Comparison of ENCODE assay signal across 8 mouse cellular contexts in the genomic region with DNA sequence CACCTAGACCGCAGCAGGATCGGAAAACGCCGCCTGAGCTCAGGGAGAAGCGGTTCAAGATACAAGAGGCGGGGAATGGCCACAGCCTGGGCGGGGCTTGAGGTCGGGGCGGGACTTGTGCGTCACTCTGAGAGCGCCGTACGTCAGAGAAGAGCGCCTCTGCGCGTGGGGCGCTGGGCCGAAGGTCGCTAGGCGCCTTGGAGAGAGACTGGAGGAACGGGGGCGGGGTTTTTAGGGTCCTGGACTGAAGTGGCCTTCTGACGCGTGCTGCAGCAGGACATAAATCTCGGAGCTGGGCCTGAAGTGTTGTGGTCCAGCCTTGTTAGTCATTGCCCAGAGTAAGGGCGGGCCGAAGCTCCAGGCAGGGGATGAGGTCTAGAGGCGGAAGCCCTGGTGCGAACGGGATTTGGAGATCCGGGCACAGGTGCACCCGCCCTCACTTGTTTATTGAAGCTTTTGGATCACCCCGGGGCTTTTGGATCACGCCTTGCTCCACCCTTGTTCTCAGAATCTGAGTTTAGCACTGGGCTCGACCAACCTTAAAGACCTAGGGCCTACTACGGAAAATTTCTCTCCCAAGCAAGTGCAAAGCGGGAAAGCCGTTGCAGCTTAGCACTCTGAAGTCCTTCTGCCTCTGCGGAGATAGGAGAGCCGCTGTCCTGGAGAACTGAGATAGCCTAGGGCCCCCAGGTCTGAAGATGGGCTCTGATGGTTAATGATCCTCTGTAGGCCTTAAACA. TPM values are rescaled to one million over a fixed set of nuclear protein-coding genes. Genes with fewer than 3 reads are reported as not detected.
DNase-seq lines count a peak whose midpoint lies in the region; ATAC-seq and TF ChIP-seq lines count a peak whose summit lies in the region.

A gene (minus strand): TSS at position 93 of the 739 bp plus-strand sequence.

- H3K9me3 ChIP-seq in forebrain, embryonic 14.5 days (replicated peaks; ENCODE audit: control insufficient read depth, low read length), result no peaks in the 10 kb centered on the region
- no peaks in the 10 kb centered on the region for H3K9me3 ChIP-seq in liver, embryonic 16.5 days (replicated peaks; ENCODE audit: control insufficient read depth, low read length)
- H3K9me3 ChIP-seq in neural tube, embryonic 12.5 days, result no peaks in the 10 kb centered on the region
- no peaks in the 10 kb centered on the region for H3K9me3 ChIP-seq in stomach, postnatal 0 days (ENCODE audit: control insufficient read depth, low read length)

- ATAC-seq in forebrain, embryonic 14.5 days, result peak; percentile 99
- peak; percentile 95 for ATAC-seq in liver, embryonic 16.5 days (ENCODE audit: low read depth)
- peak; percentile 98 for ATAC-seq in neural tube, embryonic 12.5 days (ENCODE audit: low FRiP score, low read depth)
- peak; percentile 97 for ATAC-seq in stomach, postnatal 0 days (ENCODE audit: low FRiP score, low TSS enrichment)

- DNase-seq in ES-CJ7 (ENCODE audit: low read depth, low spot score), result peak; percentile 95
- peak; percentile 91 for DNase-seq in cerebellum, adult 11-12 months
- peak; percentile 95 for DNase-seq in forebrain, embryonic 14.5 days (ENCODE audit: low spot score)
- peak; percentile 93 to 98 for DNase-seq in heart, postnatal 14 days
- peak; percentile 69 for DNase-seq in large intestine, adult 2 months (ENCODE audit: low read depth, low spot score)
- DNase-seq in stomach, postnatal 0 days (ENCODE audit: low spot score), result peak; percentile 97

- 1% methylated on average over 40 of the region's 40 CpGs for WGBS in forebrain, embryonic 14.5 days
- WGBS in large intestine, adult 2 months, result under 1% methylated on average over 40 of the region's 40 CpGs
- WGBS in liver, embryonic 16.5 days (ENCODE audit: insufficient replicate concordance), result 1% methylated on average over 40 of the region's 40 CpGs
- WGBS in neural tube, embryonic 12.5 days, result 2% methylated on average over 40 of the region's 40 CpGs
- WGBS in stomach, postnatal 0 days, result 1% methylated on average over 40 of the region's 40 CpGs

- H3K4me2 ChIP-seq in forebrain, embryonic 14.5 days (ENCODE audit: low read length), result peak within 1 kb of the TSS; percentile 85
- H3K4me2 ChIP-seq in liver, embryonic 16.5 days (ENCODE audit: low read depth, low read length), result peak within 1 kb of the TSS; percentile 94
- peak within 1 kb of the TSS; percentile 91 for H3K4me2 ChIP-seq in neural tube, embryonic 12.5 days (replicated peaks)
- H3K4me2 ChIP-seq in stomach, postnatal 0 days (replicated peaks; ENCODE audit: low read depth), result peak within 1 kb of the TSS; percentile 87

- intact Hi-C loops in heart, postnatal 14 days (cut with DNase I), result no loop called here

- peak within 1 kb of the TSS; percentile 63; the same call in 1 of the 2 replicates for H3K27ac ChIP-seq in forebrain, embryonic 14.5 days (ENCODE audit: low read depth, low read length)
- H3K27ac ChIP-seq in liver, embryonic 16.5 days (ENCODE audit: low read length), result peak within 1 kb of the TSS; percentile 80
- H3K27ac ChIP-seq in neural tube, embryonic 12.5 days, result peak within 1 kb of the TSS; percentile 16
- H3K27ac ChIP-seq in stomach, postnatal 0 days (replicated peaks), result peak within 1 kb of the TSS; percentile 91

- peak within 1 kb of the TSS; percentile 81 for H3K4me3 ChIP-seq in forebrain, embryonic 14.5 days (ENCODE audit: low read depth, low read length)
- peak within 1 kb of the TSS; percentile 81 for H3K4me3 ChIP-seq in liver, embryonic 16.5 days (ENCODE audit: low read depth, low read length)
- H3K4me3 ChIP-seq in neural tube, embryonic 12.5 days, result peak within 1 kb of the TSS; percentile 74
- peak within 1 kb of the TSS; percentile 73 for H3K4me3 ChIP-seq in stomach, postnatal 0 days (ENCODE audit: low read depth, low read length)

- H3K36me3 ChIP-seq in forebrain, embryonic 14.5 days (ENCODE audit: control insufficient read depth, insufficient read depth, low read length), result no peaks in the 10 kb centered on the region
- no peaks in the 10 kb centered on the region for H3K36me3 ChIP-seq in liver, embryonic 16.5 days (ENCODE audit: control insufficient read depth, insufficient read depth)
- no peaks in the 10 kb centered on the region for H3K36me3 ChIP-seq in neural tube, embryonic 12.5 days
- no peaks in the 10 kb centered on the region for H3K36me3 ChIP-seq in stomach, postnatal 0 days (ENCODE audit: control insufficient read depth, insufficient read depth, low read length)

- peaks cover 9% of the 10 kb centered on the region; the same call in 1 of the 2 replicates for H3K4me1 ChIP-seq in forebrain, embryonic 14.5 days (ENCODE audit: control insufficient read depth, insufficient read depth, low read length)
- peaks cover 15% of the 10 kb centered on the region for H3K4me1 ChIP-seq in liver, embryonic 16.5 days (ENCODE audit: control insufficient read depth, low read depth, low read length)
- peaks cover 11% of the 10 kb centered on the region; the same call in 1 of the 2 replicates for H3K4me1 ChIP-seq in neural tube, embryonic 12.5 days
- no peaks in the 10 kb centered on the region for H3K4me1 ChIP-seq in stomach, postnatal 0 days (replicated peaks; ENCODE audit: control insufficient read depth, insufficient read depth)

- peak within 1 kb of the TSS; percentile 81 for H3K9ac ChIP-seq in forebrain, embryonic 14.5 days (ENCODE audit: low read length)
- peak within 1 kb of the TSS; percentile 82 for H3K9ac ChIP-seq in liver, embryonic 16.5 days (ENCODE audit: low read depth, low read length)
- peak within 1 kb of the TSS; percentile 77 for H3K9ac ChIP-seq in neural tube, embryonic 12.5 days
- peak within 1 kb of the TSS; percentile 88 for H3K9ac ChIP-seq in stomach, postnatal 0 days (ENCODE audit: low read length)

- TF ChIP-seq CTCF in stomach, postnatal 0 days (IDR thresholded peaks at IDR 0.05; ENCODE audit: low read depth), result no peak

- H3K27me3 ChIP-seq in forebrain, embryonic 14.5 days (replicated peaks; ENCODE audit: control insufficient read depth, insufficient read depth, low read length), result no peaks in the 10 kb centered on the region
- no peaks in the 10 kb centered on the region for H3K27me3 ChIP-seq in liver, embryonic 16.5 days (ENCODE audit: control insufficient read depth, insufficient read depth, low read depth, low read length)
- no peaks in the 10 kb centered on the region for H3K27me3 ChIP-seq in neural tube, embryonic 12.5 days (replicated peaks)
- no peaks in the 10 kb centered on the region for H3K27me3 ChIP-seq in stomach, postnatal 0 days (ENCODE audit: control insufficient read depth, insufficient read depth, low read length)

- no peak for TF ChIP-seq EP300 in stomach, postnatal 0 days (optimal IDR thresholded peaks at IDR 0.05)

RNA-seq across cellular contexts. Expression of the gene that starts here (rescaled TPM):
- polyA plus RNA-seq in forebrain, embryonic 14.5 days (2014; fragmentation: Nextera tagmentation; extraction: Ambion mirVana), result 25.4 and 31.7 TPM in 2 replicates
- total RNA-seq in heart, postnatal 14 days (2021), result 10 to 100 TPM; 18.4 to 19.3 TPM
- 2.1 and 3.2 TPM in 2 replicates for polyA plus RNA-seq in large intestine, adult 2 months (2012; rRNA removed)
- 1.7 and 2.4 TPM in 2 replicates for polyA plus RNA-seq in liver, embryonic 16.5 days (2015; fragmentation: Nextera tagmentation; extraction: Ambion mirVana)
- polyA plus RNA-seq in neural tube, embryonic 12.5 days (2016; fragmentation: Nextera tagmentation; extraction: Ambion mirVana), result 17.6 and 19.6 TPM in 2 replicates
- polyA plus RNA-seq in stomach, postnatal 0 days (2015; fragmentation: Nextera tagmentation; extraction: Ambion mirVana), result 12.2 and 13.0 TPM in 2 replicates

Comparison
In these comparisons a context has a peak if more than half of its experiments do, and no peak if none do; other contexts are left out.
1. Peak in every context shown above with its lines: DNase-seq, ATAC-seq, H3K4me3 ChIP-seq and H3K27ac ChIP-seq.
2. H3K27ac ChIP-seq: peak in every context shown above with its lines; median percentile 91 in stomach, postnatal 0 days; 80 in liver, embryonic 16.5 days; 63 in forebrain, embryonic 14.5 days; 16 in neural tube, embryonic 12.5 days.